Mouse (Mus musculus): Measurements from ENCODE around the gene Kdsr.

DNA sequence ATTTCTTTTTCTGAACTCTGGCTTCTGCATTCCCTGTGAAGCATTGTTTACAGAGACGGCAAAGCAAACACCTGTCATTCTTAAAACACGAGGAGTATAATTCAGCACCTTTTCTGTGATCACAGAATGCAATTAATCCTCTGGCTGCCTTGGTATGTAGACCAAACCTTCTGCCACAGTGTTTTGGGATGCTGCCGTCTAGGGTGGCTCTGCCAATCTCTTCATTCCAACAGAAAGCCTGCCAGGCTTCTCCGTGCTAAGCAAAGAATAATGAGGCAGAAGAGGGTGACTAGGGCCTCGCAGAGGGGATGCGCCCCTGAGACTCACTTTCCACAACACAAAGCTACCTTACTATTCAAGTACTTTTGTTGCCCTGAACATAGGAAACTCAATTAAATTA lies 68.6 kb downstream of the Kdsr start:
- no peak for TF ChIP-seq CTCF (IDR thresholded peaks at IDR 0.05; ENCODE audit: borderline replicate concordance, extremely low read depth, insufficient read depth, insufficient read length)
- no peak for TF ChIP-seq POLR2A (IDR thresholded peaks at IDR 0.05; ENCODE audit: borderline replicate concordance, extremely low read depth, insufficient read depth, insufficient read length, poor library complexity, severe bottlenecking)
